Mouse (Mus musculus) liver, adult 2 months (tissue): Measurements from ENCODE around the gene Tbc1d22a. TPM values are rescaled to one million over a fixed set of nuclear protein-coding genes. Genes with fewer than 3 reads are reported as not detected.

ENCODE experiments used
- DNase-seq: peaks from one replicate; pipeline ENCODE4 v3.0.0-alpha.2; 2011; ENCODE audit warnings: low read depth, low spot score; ENCODE audit errors: extremely low read depth
- H3K27ac ChIP-seq: fragments of 200-500 bp; replicated peaks from 2 replicates; pipeline ENCODE4 v1.5.1; 2012; ENCODE audit warnings: low read depth, mild to moderate bottlenecking, control low read depth, inconsistent platforms, low read length; ENCODE audit not compliant: insufficient read depth
- H3K27me3 ChIP-seq: fragments of 200-500 bp; 2 replicates; pipeline ENCODE4 v1.6.1; 2012; ENCODE audit warnings: mild to moderate bottlenecking, moderate library complexity, low read length, inconsistent platforms; ENCODE audit not compliant: control insufficient read depth, insufficient read depth
- H3K36me3 ChIP-seq: fragments of 200-500 bp; 2 replicates; pipeline ENCODE4 v1.6.1; 2012; ENCODE audit warnings: low read length, inconsistent platforms; ENCODE audit not compliant: control insufficient read depth, insufficient read depth
- H3K4me1 ChIP-seq: fragments of 200-500 bp; 2 replicates; pipeline ENCODE4 v1.6.1; 2011; ENCODE audit warnings: low read length; ENCODE audit not compliant: control insufficient read depth, insufficient read depth
- H3K4me3 ChIP-seq: fragments of 200-500 bp; 2 replicates; pipeline ENCODE4 v1.5.1; 2011; ENCODE audit warnings: low read depth, mild to moderate bottlenecking, control low read depth, low read length, moderate library complexity; ENCODE audit not compliant: insufficient read depth
- H3K79me2 ChIP-seq: fragments of 200-500 bp; 2 replicates; pipeline ENCODE4 v1.6.1; 2012; ENCODE audit warnings: inconsistent platforms, mild to moderate bottlenecking, low read length, moderate library complexity; ENCODE audit not compliant: control insufficient read depth, insufficient read depth
- H3K9ac ChIP-seq: fragments of 200-500 bp; 2 replicates; pipeline ENCODE4 v1.6.1; 2012; ENCODE audit warnings: low read depth, mild to moderate bottlenecking, control low read depth, inconsistent platforms, low read length
- CTCF ChIP-seq: fragments of 200-500 bp; IDR thresholded peaks from 2 replicates; pipeline ENCODE4 v1.5.1; 2011; ENCODE audit warnings: low read depth, low read length, control low read depth
- POLR2A ChIP-seq: fragments of 200-500 bp; IDR thresholded peaks from 2 replicates; pipeline ENCODE4 v1.6.1; 2011; ENCODE audit warnings: low read length, control low read depth; ENCODE audit not compliant: insufficient read depth; ENCODE audit errors: extremely low read depth
- WGBS: fragments of 180-500 bp; shearing (Covaris S2); methylation state at CpG from one replicate; pipeline ENCODE4 v1.1.7; 2018; 5-methylcytosine and 5-hydroxymethylcytosine counted together
- polyA plus RNA-seq: library from polyadenylated mRNA; depleted of rRNA; stranded (reverse); fragments of >200 nt; gene quantifications from 2 replicates; pipeline ENCODE4 v1.2.3, GENCODE M21; 2012
- total RNA-seq: library from RNA; depleted of rRNA; stranded (reverse); fragments of >200 nt; gene quantifications from 2 replicates; pipeline ENCODE4 v1.2.3, GENCODE M21; 2014

The Tbc1d22a gene
- total and polyA plus RNA-seq, 2 experiments, result 9.6 to 14.3 TPM

- no peak overlapping the region for H3K4me3 ChIP-seq
- no peak overlapping the region for H3K9ac ChIP-seq
- H3K36me3 ChIP-seq, result no peaks in the 10 kb centered on the region
- H3K4me1 ChIP-seq, result no peaks in the 10 kb centered on the region
- no peaks in the 10 kb centered on the region for H3K79me2 ChIP-seq
- DNase-seq, result no peak
- H3K27ac ChIP-seq, result no peak overlapping the region
- 90% methylated on average over 5 of the region's 5 CpGs for WGBS
- no peak for TF ChIP-seq POLR2A
- TF ChIP-seq CTCF, result no peak
- no peaks in the 10 kb centered on the region for H3K27me3 ChIP-seq
Measured at GRCm38 (mm10) chr15:86487359-86487758, 273.1 kb downstream of the Tbc1d22a start.

GRCm38 (mm10) chr15:86491434-86492099 is 277.3 kb downstream of the Tbc1d22a start:
- Histone ChIP-seq H3K9ac (no peak overlapping the region), H3K27ac (no peak overlapping the region), H3K79me2 (no peaks in the 10 kb centered on the region), H3K27me3 (no peaks in the 10 kb centered on the region), H3K36me3 (no peaks in the 10 kb centered on the region), H3K4me3 (no peak overlapping the region), H3K4me1 (no peaks in the 10 kb centered on the region)
- DNase-seq, result no peak
- no peak for TF ChIP-seq CTCF
- no peak for TF ChIP-seq POLR2A
- WGBS, result 96% methylated on average over 12 of the region's 12 CpGs

DNA sequence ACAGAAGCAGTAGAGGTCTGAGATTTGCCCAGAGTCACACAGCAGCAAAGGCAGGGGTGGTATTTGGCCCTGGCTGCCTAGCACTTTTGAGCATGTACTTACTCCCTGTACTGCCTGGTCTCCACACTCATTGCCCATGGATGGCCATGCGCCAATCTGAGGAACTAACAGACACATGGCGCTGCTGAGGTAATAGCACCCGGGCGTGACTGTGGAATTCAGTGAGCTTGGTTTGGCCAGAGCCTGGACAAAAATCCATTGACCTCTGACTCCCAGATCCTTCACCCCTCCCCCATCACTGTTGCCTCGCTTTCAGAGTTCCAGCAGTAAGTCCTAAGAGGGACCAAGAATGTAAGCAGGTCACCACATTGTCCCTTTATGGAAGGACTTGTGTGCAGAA is 278.4 kb downstream of the Tbc1d22a start:
- DNase-seq, result peak; percentile 48
- Histone ChIP-seq H3K4me3 (no peak overlapping the region), H3K36me3 (no peaks in the 10 kb centered on the region), H3K27me3 (no peaks in the 10 kb centered on the region), H3K79me2 (no peaks in the 10 kb centered on the region), H3K27ac (no peak overlapping the region), H3K9ac (no peak overlapping the region), H3K4me1 (no peaks in the 10 kb centered on the region)
- TF ChIP-seq CTCF, result no peak
- TF ChIP-seq POLR2A, result no peak
- 42% methylated on average over 5 of the region's 5 CpGs for WGBS

DNA sequence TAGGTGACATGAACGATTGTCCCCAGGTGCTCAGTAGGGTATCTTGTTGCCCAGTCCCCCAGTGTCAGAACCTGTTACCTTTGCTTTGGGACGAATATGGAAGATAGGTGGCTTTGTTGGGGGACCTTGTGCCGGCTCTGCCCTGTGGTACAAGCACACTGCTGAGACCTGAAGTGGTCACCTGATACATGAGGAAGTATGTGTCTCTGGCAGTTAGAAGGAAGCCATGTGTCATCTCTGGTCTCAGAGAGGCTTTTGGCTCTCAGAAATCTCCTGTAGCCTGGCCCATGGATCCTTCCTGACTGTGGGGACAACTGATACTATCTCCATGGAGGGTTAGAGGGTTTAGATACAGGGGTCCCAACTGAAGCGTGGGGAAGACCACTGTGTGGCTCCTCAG is 281.9 kb downstream of the Tbc1d22a start:
- Histone ChIP-seq H3K4me1 (no peaks in the 10 kb centered on the region), H3K9ac (no peak overlapping the region), H3K4me3 (no peak overlapping the region), H3K79me2 (no peaks in the 10 kb centered on the region), H3K27ac (no peak overlapping the region), H3K36me3 (no peaks in the 10 kb centered on the region), H3K27me3 (no peaks in the 10 kb centered on the region)
- 90% methylated on average over 4 of the region's 4 CpGs for WGBS
- TF ChIP-seq POLR2A (no peak), CTCF (no peak)
- no peak for DNase-seq

DNA sequence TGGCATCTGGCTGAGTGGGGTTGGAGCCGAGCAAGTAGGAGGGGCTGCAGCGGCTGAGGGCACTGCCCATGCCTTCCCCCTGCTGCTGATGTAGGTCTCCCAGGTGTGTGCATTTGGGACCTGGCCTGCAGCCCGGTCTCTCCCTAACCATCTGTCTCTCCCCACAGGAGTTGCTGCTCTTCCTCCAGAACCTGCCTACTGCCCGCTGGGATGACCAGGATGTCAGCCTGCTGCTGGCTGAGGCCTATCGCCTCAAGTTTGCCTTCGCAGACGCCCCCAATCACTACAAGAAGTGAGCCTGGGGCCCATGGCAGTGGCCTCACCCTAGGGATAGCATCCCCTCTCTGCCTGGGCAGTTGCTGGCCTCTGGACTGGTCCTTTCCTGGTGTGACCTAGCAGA is 282.4 kb downstream of the Tbc1d22a start:
- WGBS, result 96% methylated on average over 7 of the region's 7 CpGs
- no peaks in the 10 kb centered on the region for H3K36me3 ChIP-seq
- no peaks in the 10 kb centered on the region for H3K27me3 ChIP-seq
- TF ChIP-seq CTCF (no peak), POLR2A (no peak)
- H3K79me2 ChIP-seq, result no peaks in the 10 kb centered on the region
- H3K4me3 ChIP-seq, result no peak overlapping the region
- H3K4me1 ChIP-seq, result no peaks in the 10 kb centered on the region
- no peak overlapping the region for H3K27ac ChIP-seq
- no peak for DNase-seq
- no peak overlapping the region for H3K9ac ChIP-seq

GRCm38 (mm10) chr15:86500536-86500935 is 286.3 kb downstream of the Tbc1d22a start:
- no peak for TF ChIP-seq POLR2A
- TF ChIP-seq CTCF, result no peak
- Histone ChIP-seq H3K9ac (no peak overlapping the region), H3K4me3 (no peak overlapping the region), H3K27ac (no peak overlapping the region), H3K27me3 (no peaks in the 10 kb centered on the region), H3K79me2 (no peaks in the 10 kb centered on the region), H3K4me1 (no peaks in the 10 kb centered on the region), H3K36me3 (no peaks in the 10 kb centered on the region)
- DNase-seq, result no peak
